Mouse (Mus musculus): Measurements from ENCODE around the gene AI413582. TPM values are rescaled to one million over a fixed set of nuclear protein-coding genes. Genes with fewer than 3 reads are reported as not detected.

AI413582 gene
- polyA plus RNA-seq, 1 experiment from 2014 or later: 17.1 TPM

DNA sequence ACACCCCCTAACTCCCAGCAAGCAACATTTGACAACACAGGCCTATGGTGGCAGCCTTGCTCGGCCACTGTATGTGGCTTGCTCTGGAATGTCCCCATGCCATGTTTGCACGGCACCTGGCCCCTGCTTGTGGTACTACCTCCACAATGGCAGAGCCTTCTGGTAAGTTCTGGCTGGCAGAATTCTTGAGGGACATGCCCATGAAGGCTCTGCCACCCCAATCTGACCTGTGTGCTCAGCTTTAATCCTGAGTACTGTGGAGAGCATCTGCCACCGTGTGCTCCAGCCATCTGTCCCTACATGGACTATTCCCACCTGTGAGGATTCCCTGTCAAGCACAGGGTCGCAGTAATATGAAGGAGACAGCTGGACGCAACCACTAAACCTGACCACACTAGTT lies 35.3 kb upstream of the AI413582 start:
- ATAC-seq (ENCODE audit: low FRiP score): no peak
- H3K27ac ChIP-seq (ENCODE audit: low read depth, low read length): no peak overlapping the region

DNA sequence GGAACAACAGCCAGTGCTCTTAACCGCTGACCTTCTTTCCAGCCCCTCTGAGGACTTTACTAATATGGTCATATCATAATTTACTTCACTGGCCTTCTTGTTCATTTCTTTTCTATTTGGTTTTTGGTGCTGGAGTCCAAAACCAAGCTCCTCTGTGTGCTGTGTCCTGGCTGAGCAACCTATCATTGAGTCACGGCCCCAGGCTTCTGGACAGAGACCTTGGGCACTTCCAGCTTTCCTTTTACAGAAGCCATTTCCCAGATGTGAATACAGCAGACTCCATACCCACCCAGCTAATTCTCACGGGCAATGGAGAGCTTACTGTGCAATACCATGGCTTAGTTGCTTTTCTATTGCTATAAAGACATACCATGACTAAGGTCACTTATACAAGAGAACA lies 34.7 kb upstream of the AI413582 start:
- WGBS: 87% methylated on average over 3 of the region's 3 CpGs
- Histone ChIP-seq H3K4me2 (replicated peaks; ENCODE audit: low read depth, low read length) (no peak overlapping the region), H3K36me3 (ENCODE audit: control insufficient read depth, insufficient read depth, low read length) (0 out of 2 replicates have a peak, but pooled peaks cover 3% of the 10 kb centered on the region), H3K27me3 (ENCODE audit: control insufficient read depth, insufficient read depth, low read length) (no peaks in the 10 kb centered on the region), H3K9me3 (ENCODE audit: control insufficient read depth, low read length) (no peaks in the 10 kb centered on the region), H3K4me3 (ENCODE audit: low read depth, low read length) (no peak overlapping the region), H3K27ac (ENCODE audit: low read depth, low read length) (no peak overlapping the region), H3K4me1 (replicated peaks; ENCODE audit: control insufficient read depth, insufficient read depth, low read length) (peaks cover 2% of the 10 kb centered on the region; the same call in 1 of the 2 replicates), H3K9ac (ENCODE audit: low read depth, low read length) (no peak overlapping the region; the same call in 1 of the 2 replicates)
- no peak for ATAC-seq (ENCODE audit: low FRiP score)
- no peak for DNase-seq (ENCODE audit: low spot score)

More for the DNA sequence above, 35.3 kb upstream of the AI413582 start:
- Histone ChIP-seq H3K4me2 (replicated peaks; ENCODE audit: low read depth, low read length) (no peak overlapping the region), H3K9me3 (ENCODE audit: control insufficient read depth, low read length) (no peaks in the 10 kb centered on the region), H3K4me3 (ENCODE audit: low read depth, low read length) (no peak overlapping the region), H3K9ac (ENCODE audit: low read depth, low read length) (no peak overlapping the region; the same call in 1 of the 2 replicates), H3K4me1 (replicated peaks; ENCODE audit: control insufficient read depth, insufficient read depth, low read length) (peaks cover 2% of the 10 kb centered on the region; the same call in 1 of the 2 replicates), H3K36me3 (ENCODE audit: control insufficient read depth, insufficient read depth, low read length) (0 out of 2 replicates have a peak, but pooled peaks cover 3% of the 10 kb centered on the region), H3K27me3 (ENCODE audit: control insufficient read depth, insufficient read depth, low read length) (no peaks in the 10 kb centered on the region)
- 77% methylated on average over 5 of the region's 5 CpGs for WGBS
- DNase-seq (ENCODE audit: low spot score): no peak

DNA sequence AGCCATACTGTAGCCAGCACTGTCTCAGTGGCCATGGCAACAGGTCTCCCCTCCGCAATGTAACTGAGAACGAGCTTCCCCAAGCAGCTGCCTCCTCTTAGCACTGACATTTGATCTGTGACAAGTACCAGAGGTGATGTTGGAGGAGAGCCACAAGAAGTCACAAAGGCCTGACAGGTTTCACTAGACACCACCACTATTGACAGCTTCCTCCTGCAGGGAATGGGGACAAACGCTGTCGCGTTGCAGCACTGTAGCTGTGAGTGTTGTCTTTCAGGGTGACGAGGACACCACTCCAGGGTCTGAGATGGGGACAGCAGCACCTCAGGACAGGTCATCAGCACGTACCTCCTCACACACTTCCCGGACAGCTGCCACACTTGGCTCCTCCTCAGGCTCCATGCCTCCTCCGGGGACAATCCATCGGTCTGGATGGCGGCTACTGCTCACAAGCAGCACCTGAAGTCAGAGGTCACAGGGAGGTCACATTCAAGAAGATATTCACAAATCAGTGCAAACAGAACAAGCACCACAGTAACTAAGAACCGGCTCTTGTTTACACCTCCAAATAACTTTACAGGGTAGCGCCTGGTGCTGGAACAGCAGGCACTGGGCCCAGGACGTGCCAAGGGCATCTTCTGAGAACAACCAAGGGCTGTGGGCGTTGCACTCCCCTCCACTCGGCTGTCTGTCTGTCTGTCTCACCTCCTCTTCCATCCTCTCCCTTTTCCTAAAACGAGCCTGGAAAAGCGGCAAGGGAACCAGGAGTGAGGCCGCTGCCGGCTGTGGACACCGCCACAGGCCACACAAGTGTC lies 31.0 kb upstream of the AI413582 start:
- peaks cover 12% of the 10 kb centered on the region for H3K36me3 ChIP-seq (ENCODE audit: control insufficient read depth, insufficient read depth, low read length)
- no peak for ATAC-seq (ENCODE audit: low FRiP score)
- H3K27ac ChIP-seq (ENCODE audit: low read depth, low read length): no peak overlapping the region
- H3K4me3 ChIP-seq (ENCODE audit: low read depth, low read length): no peak overlapping the region
- H3K9ac ChIP-seq (ENCODE audit: low read depth, low read length): peak overlapping the region; percentile 11; the same call in 1 of the 2 replicates
- WGBS: 84% methylated on average over 21 of the region's 21 CpGs
- no peaks in the 10 kb centered on the region for H3K27me3 ChIP-seq (ENCODE audit: control insufficient read depth, insufficient read depth, low read length)
- H3K4me1 ChIP-seq (replicated peaks; ENCODE audit: control insufficient read depth, insufficient read depth, low read length): no peaks in the 10 kb centered on the region
- H3K9me3 ChIP-seq (ENCODE audit: control insufficient read depth, low read length): no peaks in the 10 kb centered on the region
- H3K4me2 ChIP-seq (replicated peaks; ENCODE audit: low read depth, low read length): no peak overlapping the region
- no peak for DNase-seq (ENCODE audit: low spot score)

DNA sequence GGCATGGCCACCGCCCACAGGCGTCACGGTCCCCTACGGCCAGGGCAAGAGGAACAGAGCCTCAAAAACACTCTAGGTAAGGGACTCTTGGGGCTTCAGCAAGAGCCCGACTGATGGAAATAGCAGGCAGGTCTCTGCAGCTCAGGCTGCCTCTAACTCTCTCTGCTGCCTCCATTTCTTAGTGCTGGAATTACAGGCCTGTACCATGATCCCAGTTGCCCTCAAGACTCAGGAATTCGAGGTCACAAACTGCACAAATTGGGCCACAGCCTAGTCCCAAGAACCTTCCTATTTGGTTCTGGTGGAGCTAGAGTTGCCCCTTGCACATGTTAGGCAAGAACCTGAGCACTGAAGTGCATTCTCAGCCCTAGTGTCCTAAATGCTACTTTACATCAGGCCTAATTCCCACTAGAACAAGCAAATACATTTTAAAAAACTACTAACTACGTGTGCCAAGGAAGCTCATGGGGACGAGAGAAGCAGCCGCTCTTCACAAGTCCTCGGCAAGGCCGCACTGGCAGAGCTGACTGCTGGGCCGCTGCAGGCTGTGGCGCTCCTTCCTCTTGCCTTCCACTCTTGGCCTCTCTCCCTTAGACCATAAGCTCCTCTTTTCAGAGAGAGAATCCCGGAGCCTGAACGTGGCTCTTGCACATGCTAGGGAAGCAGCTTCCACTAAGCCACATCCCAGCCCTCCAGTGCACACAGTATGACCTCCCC lies 30.3 kb upstream of the AI413582 start:
- H3K9ac ChIP-seq (ENCODE audit: low read depth, low read length): no peak overlapping the region
- peaks cover 12% of the 10 kb centered on the region for H3K36me3 ChIP-seq (ENCODE audit: control insufficient read depth, insufficient read depth, low read length)
- H3K4me2 ChIP-seq (replicated peaks; ENCODE audit: low read depth, low read length): no peak overlapping the region
- DNase-seq (ENCODE audit: low spot score): no peak
- H3K4me3 ChIP-seq (ENCODE audit: low read depth, low read length): no peak overlapping the region
- H3K9me3 ChIP-seq (ENCODE audit: control insufficient read depth, low read length): no peaks in the 10 kb centered on the region
- no peaks in the 10 kb centered on the region for H3K4me1 ChIP-seq (replicated peaks; ENCODE audit: control insufficient read depth, insufficient read depth, low read length)
- no peak overlapping the region for H3K27ac ChIP-seq (ENCODE audit: low read depth, low read length)
- no peak for ATAC-seq (ENCODE audit: low FRiP score)
- no peaks in the 10 kb centered on the region for H3K27me3 ChIP-seq (ENCODE audit: control insufficient read depth, insufficient read depth, low read length)
- 89% methylated on average over 15 of the region's 15 CpGs for WGBS

DNA sequence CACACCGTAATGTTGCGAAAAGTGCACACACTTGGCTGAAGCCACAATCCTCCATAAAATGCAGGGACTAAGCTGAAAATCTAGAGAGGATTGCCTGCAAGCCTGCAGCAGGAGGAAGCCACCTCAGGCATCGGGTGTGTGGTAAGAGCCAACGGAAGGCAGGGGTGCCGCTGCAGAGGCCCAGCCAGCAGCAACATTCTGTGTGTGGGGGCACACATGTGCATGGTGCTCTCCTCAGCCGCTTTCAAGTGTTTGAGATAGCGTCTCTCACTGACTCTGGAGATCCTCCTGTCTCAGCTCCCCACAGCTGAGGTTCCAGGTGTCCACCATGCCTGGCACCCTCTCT lies 27.0 kb upstream of the AI413582 start:
- no peak overlapping the region for H3K27ac ChIP-seq (ENCODE audit: low read depth, low read length)
- H3K4me2 ChIP-seq (replicated peaks; ENCODE audit: low read depth, low read length): no peak overlapping the region
- H3K4me1 ChIP-seq (replicated peaks; ENCODE audit: control insufficient read depth, insufficient read depth, low read length): no peaks in the 10 kb centered on the region
- no peak for ATAC-seq (ENCODE audit: low FRiP score)
- no peak overlapping the region for H3K9ac ChIP-seq (ENCODE audit: low read depth, low read length)
- WGBS: 96% methylated on average over 7 of the region's 7 CpGs
- DNase-seq (ENCODE audit: low spot score): no peak
- no peak overlapping the region for H3K4me3 ChIP-seq (ENCODE audit: low read depth, low read length)
- H3K27me3 ChIP-seq (ENCODE audit: control insufficient read depth, insufficient read depth, low read length): no peaks in the 10 kb centered on the region
- H3K9me3 ChIP-seq (ENCODE audit: control insufficient read depth, low read length): no peaks in the 10 kb centered on the region
- peaks cover 12% of the 10 kb centered on the region for H3K36me3 ChIP-seq (ENCODE audit: control insufficient read depth, insufficient read depth, low read length)

DNA sequence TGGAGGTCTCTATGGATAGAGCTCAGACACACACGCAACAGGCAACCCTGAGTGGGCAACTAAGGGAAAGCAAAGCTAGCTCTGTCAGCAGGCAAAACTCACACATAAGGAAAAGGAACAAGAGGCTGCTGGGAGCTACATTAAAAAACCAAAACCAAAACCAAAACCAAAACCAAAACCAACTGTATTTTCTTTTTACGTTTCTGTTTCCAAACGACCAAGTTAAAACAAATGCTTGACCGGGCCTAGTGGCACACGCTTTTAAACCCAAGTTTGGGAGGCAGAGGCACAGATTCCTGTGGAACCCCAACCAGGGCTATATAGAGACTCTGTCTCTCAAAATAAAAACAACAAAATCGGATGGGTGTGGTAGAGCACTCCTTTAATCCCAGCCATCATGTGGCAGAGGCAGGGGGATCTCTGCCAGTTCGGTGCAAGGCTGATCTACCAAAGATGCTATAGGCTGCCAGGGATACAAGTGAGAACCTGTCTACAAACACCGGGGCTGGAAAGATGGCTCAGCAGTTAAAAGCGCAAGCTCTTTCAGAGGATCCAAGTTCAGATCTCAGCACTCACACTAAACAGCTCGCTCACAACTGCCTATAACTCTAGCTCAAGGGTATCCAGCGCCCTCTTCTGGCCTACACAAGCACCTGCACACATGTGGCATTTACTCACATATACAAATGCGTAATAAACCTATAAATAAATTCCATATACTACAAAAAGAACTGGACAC lies 26.4 kb upstream of the AI413582 start:
- 89% methylated on average over 12 of the region's 12 CpGs for whole genome bisulfite sequencing
- Histone ChIP-seq H3K4me3 (ENCODE audit: low read depth, low read length) (no peak overlapping the region), H3K36me3 (ENCODE audit: control insufficient read depth, insufficient read depth, low read length) (peaks cover 12% of the 10 kb centered on the region), H3K27ac (ENCODE audit: low read depth, low read length) (no peak overlapping the region), H3K9ac (ENCODE audit: low read depth, low read length) (no peak overlapping the region), H3K4me1 (replicated peaks; ENCODE audit: control insufficient read depth, insufficient read depth, low read length) (no peaks in the 10 kb centered on the region), H3K4me2 (replicated peaks; ENCODE audit: low read depth, low read length) (no peak overlapping the region), H3K27me3 (ENCODE audit: control insufficient read depth, insufficient read depth, low read length) (no peaks in the 10 kb centered on the region), H3K9me3 (ENCODE audit: control insufficient read depth, low read length) (no peaks in the 10 kb centered on the region)
- ATAC-seq (ENCODE audit: low FRiP score) (no peak), DNase-seq (ENCODE audit: low spot score) (no peak)

DNA sequence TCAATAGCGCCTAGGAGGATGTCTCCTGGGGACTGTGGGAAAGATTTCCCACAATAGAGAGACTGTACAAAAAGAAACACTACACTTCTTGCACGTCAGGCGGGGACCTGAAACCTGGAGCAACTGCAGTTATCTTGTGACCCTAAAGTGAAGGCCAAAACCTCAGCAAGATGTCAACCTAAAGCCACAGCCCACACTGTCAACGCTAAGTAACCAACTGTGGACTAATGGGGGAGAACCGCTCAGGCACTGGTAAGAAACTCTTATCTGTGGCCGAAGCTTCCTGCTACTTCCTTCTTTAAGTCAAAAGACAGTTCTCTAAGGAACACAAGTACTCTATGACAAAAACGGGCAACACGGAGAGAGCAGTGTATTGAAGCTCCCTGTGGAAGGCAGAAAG lies 22.7 kb upstream of the AI413582 start:
- Histone ChIP-seq H3K27me3 (ENCODE audit: control insufficient read depth, insufficient read depth, low read length) (no peaks in the 10 kb centered on the region), H3K4me2 (replicated peaks; ENCODE audit: low read depth, low read length) (no peak overlapping the region), H3K27ac (ENCODE audit: low read depth, low read length) (no peak overlapping the region), H3K4me3 (ENCODE audit: low read depth, low read length) (no peak overlapping the region), H3K9me3 (ENCODE audit: control insufficient read depth, low read length) (no peaks in the 10 kb centered on the region), H3K9ac (ENCODE audit: low read depth, low read length) (no peak overlapping the region), H3K36me3 (ENCODE audit: control insufficient read depth, insufficient read depth, low read length) (peaks cover 7% of the 10 kb centered on the region), H3K4me1 (replicated peaks; ENCODE audit: control insufficient read depth, insufficient read depth, low read length) (no peaks in the 10 kb centered on the region)
- DNase-seq (ENCODE audit: low spot score) (no peak), ATAC-seq (ENCODE audit: low FRiP score) (no peak)
- WGBS: 81% methylated on average over 8 of the region's 8 CpGs

DNA sequence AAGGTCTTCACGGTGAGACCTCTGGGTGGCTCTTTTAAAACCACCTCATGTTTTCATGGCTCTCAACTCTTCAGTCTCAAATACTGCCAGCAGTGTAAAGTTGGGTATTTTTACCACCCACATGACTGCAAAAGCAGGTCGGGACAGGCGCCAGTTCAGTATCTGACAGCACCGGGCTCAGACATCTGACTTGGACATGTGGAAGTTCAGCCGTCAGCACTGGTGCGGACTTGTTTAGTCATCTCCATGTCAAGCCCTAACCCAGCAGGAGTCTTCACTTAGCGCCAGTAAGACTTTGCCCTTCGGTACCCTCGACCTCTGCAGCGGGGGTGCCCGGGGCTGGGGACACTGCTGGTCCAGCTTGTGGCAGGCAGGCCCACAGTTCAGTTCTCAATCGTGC lies 21.7 kb upstream of the AI413582 start:
- Histone ChIP-seq H3K27me3 (ENCODE audit: control insufficient read depth, insufficient read depth, low read length) (no peaks in the 10 kb centered on the region), H3K9ac (ENCODE audit: low read depth, low read length) (no peak overlapping the region), H3K4me3 (ENCODE audit: low read depth, low read length) (no peak overlapping the region), H3K4me1 (replicated peaks; ENCODE audit: control insufficient read depth, insufficient read depth, low read length) (no peaks in the 10 kb centered on the region), H3K36me3 (ENCODE audit: control insufficient read depth, insufficient read depth, low read length) (0 out of 2 replicates have a peak, but pooled peaks cover 2% of the 10 kb centered on the region), H3K9me3 (ENCODE audit: control insufficient read depth, low read length) (no peaks in the 10 kb centered on the region), H3K27ac (ENCODE audit: low read depth, low read length) (no peak overlapping the region), H3K4me2 (replicated peaks; ENCODE audit: low read depth, low read length) (no peak overlapping the region)
- WGBS: 71% methylated on average over 12 of the region's 12 CpGs
- no peak for ATAC-seq (ENCODE audit: low FRiP score)
- no peak for DNase-seq (ENCODE audit: low spot score)

Measured in hindbrain, embryonic 11.5 days (tissue).